Mouse (Mus musculus): ENCODE results near the gene Spsb2.
"Not testable (repeated sequence)": the region's sequence is repeated elsewhere in the genome, so short reads cannot be mapped to it uniquely, and the experiment has no call there.

The Spsb2 gene

GRCm38 (mm10) chr6:124817563-124817962 lies 9.1 kb downstream of the Spsb2 start:
- no peak for DNase-seq (ENCODE audit: low read depth)

- no peak for DNase-seq (ENCODE audit: low read depth)
Observed at GRCm38 (mm10) chr6:124817971-124818370, 9.5 kb downstream of the Spsb2 start.

GRCm38 (mm10) chr6:124820891-124821290 lies 12.4 kb downstream of the Spsb2 start:
- no peak for DNase-seq (ENCODE audit: low read depth)

GRCm38 (mm10) chr6:124822049-124822448 lies 13.6 kb downstream of the Spsb2 start:
- DNase-seq (ENCODE audit: low read depth): no peak

- DNase-seq (ENCODE audit: low read depth): no peak
Observed at GRCm38 (mm10) chr6:124828101-124828592, 19.7 kb downstream of the Spsb2 start.

- DNase-seq (ENCODE audit: low read depth): peak; percentile 99
Observed at GRCm38 (mm10) chr6:124828868-124829798, 20.7 kb downstream of the Spsb2 start, which contains the start of the genes Usp5 and Cdca3. Usp5 (minus strand) TSS chr6:124829484. Cdca3 (plus strand) TSS chr6:124829547.

GRCm38 (mm10) chr6:124829799-124830700 lies 21.6 kb downstream of the Spsb2 start:
- DNase-seq (ENCODE audit: low read depth): peak; percentile 93

- DNase-seq (ENCODE audit: low read depth): not testable (repeated sequence)
Observed at GRCm38 (mm10) chr6:124831199-124831598, 22.7 kb downstream of the Spsb2 start.

- no peak for DNase-seq (ENCODE audit: low read depth)
Observed at GRCm38 (mm10) chr6:124831649-124832048, 23.2 kb downstream of the Spsb2 start.

- DNase-seq (ENCODE audit: low read depth): no peak
Observed at GRCm38 (mm10) chr6:124834512-124835081, 26.1 kb downstream of the Spsb2 start.

- no peak for DNase-seq (ENCODE audit: low read depth)
Observed at GRCm38 (mm10) chr6:124835531-124835930, 27.1 kb downstream of the Spsb2 start.

- DNase-seq (ENCODE audit: low read depth): no peak
Observed at GRCm38 (mm10) chr6:124836411-124836810, 27.9 kb downstream of the Spsb2 start.

- DNase-seq (ENCODE audit: low read depth): no peak
Observed at GRCm38 (mm10) chr6:124839805-124840204, 31.3 kb downstream of the Spsb2 start.

- DNase-seq (ENCODE audit: low read depth): no peak
Observed at GRCm38 (mm10) chr6:124840241-124841167, 32.0 kb downstream of the Spsb2 start, which contains the start of gene Gnb3. Gnb3 (minus strand) TSS chr6:124840275.

GRCm38 (mm10) chr6:124847305-124847704 lies 38.8 kb downstream of the Spsb2 start:
- DNase-seq (ENCODE audit: low read depth): peak; percentile 87

- DNase-seq (ENCODE audit: low read depth): no peak
Observed at GRCm38 (mm10) chr6:124850535-124850934, 42.1 kb downstream of the Spsb2 start.

GRCm38 (mm10) chr6:124854647-124855046 lies 46.2 kb downstream of the Spsb2 start:
- no peak for DNase-seq (ENCODE audit: low read depth)

GRCm38 (mm10) chr6:124856321-124856720 lies 47.9 kb downstream of the Spsb2 start:
- DNase-seq (ENCODE audit: low read depth): no peak

- peak; percentile 32 for DNase-seq (ENCODE audit: low read depth)
Observed at GRCm38 (mm10) chr6:124856916-124857839, 48.7 kb downstream of the Spsb2 start, which contains the start of gene P3h3. P3h3 (minus strand) TSS chr6:124857752.

Measured in c-Kit-positive CD71-positive TER-119-negative erythroid progenitor cells, embryonic 14.5 days (primary cell).